Mouse (Mus musculus) myocyte (in vitro differentiated cells): ENCODE measurements at regions not wholly inside any gene's neighbourhood (a gene's known extent, or its start where the extent isn't known, plus 50 kb on each side); places are given as distances from the start of the nearest gene placed in this dataset.

Source experiments
- MYOD1 ChIP-seq, 3 experiments: IDR thresholded peaks; one replicate each; pipeline ENCODE4 v1.6.1; 2011; ENCODE audit warnings: control low read depth in 2 of 3, low read depth in 2 of 3, mild to moderate bottlenecking in 2 of 3, moderate library complexity in 1 of 3; ENCODE audit not compliant: insufficient read length in 2 of 3, control insufficient read depth in 1 of 3
- POLR2A ChIP-seq: IDR thresholded peaks from one replicate; pipeline ENCODE4 v1.6.1; 2011; ENCODE audit warnings: low read depth, mild to moderate bottlenecking, control low read depth, moderate library complexity; ENCODE audit not compliant: insufficient read length

- TF ChIP-seq MYOD1 (IDR thresholded peaks at IDR 0.05; ENCODE audit: control insufficient read depth in 1 of 3, insufficient read length in 2 of 3, low read depth in 2 of 3), result no peak
- no peak for TF ChIP-seq POLR2A
These were observed 359.9 kb downstream of the Stim2 start for GRCm38 (mm10) chr5:54358221-54358620.
